ENCODE assay signal across 10 mouse cellular contexts in the genomic region with DNA sequence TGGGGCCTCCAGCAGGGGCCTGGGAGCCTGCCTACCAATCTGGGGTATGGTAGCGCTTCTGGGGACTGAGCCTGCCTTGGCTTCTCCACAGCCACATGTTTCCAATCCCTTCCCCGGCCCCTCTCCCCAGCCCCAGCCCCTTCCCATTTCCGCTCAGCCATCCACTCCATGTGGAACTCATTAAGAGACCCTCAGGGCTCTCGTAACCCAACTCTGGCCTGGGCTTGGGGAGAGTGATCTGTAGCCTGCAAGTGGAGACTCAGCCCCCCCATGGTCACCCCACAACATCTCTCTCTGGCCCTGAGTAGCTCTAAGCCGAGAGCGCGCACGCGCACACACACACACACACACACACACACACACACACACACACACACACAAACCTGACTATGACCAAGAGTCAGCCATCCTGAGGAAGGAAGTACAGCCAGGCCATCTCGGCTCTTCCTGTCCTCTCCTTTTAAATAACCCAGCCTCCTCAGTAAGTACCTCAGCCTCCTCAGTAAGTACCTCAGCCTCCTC. TPM values are rescaled to one million over a fixed set of nuclear protein-coding genes. Genes with fewer than 3 reads are reported as not detected.
DNase-seq lines count a peak whose midpoint lies in the region; ATAC-seq and TF ChIP-seq lines count a peak whose summit lies in the region.
"Had no signal": no experiment of that assay in that cellular context is flagged by ENCODE, and none has a peak within 500 bp of the region (broad histone marks: within the 10 kb centered on the region; RNA-seq: fewer than 3 reads in every experiment).

No protein-coding gene starts in this region.

- H3K4me2 ChIP-seq in heart, embryonic 15.5 days, result no peak overlapping the region
- peak overlapping the region; percentile 13 for H3K4me2 ChIP-seq in embryonic facial prominence, embryonic 15.5 days (replicated peaks)

- intact Hi-C loops in heart, postnatal 36 days (cut with DNase I), result no loop called here
- intact Hi-C loops in left cerebral cortex, postnatal 10 days (cut with DNase I), result no loop called here

- no peaks in the 10 kb centered on the region for H3K36me3 ChIP-seq in heart, embryonic 15.5 days
- no peaks in the 10 kb centered on the region for H3K36me3 ChIP-seq in embryonic facial prominence, embryonic 15.5 days
- H3K36me3 ChIP-seq in liver, adult 2 months (ENCODE audit: control insufficient read depth, insufficient read depth, low read length), result no peaks in the 10 kb centered on the region

- no peak for TF ChIP-seq POLR2A in brain, embryonic 14.5 days (IDR thresholded peaks at IDR 0.05; ENCODE audit: borderline replicate concordance, extremely low read depth, insufficient read depth, insufficient read length, poor library complexity, severe bottlenecking)
- TF ChIP-seq POLR2A in liver, adult 2 months (IDR thresholded peaks at IDR 0.05; ENCODE audit: extremely low read depth, insufficient read depth, low read length), result no peak

- peaks cover 23% of the 10 kb centered on the region for H3K4me1 ChIP-seq in heart, embryonic 15.5 days (replicated peaks)
- peaks cover 85% of the 10 kb centered on the region for H3K4me1 ChIP-seq in embryonic facial prominence, embryonic 15.5 days
- H3K4me1 ChIP-seq in liver, adult 2 months (ENCODE audit: control insufficient read depth, insufficient read depth, low read length), result 0 out of 2 replicates have a peak, but pooled peaks cover 2% of the 10 kb centered on the region

- H3K4me3 ChIP-seq in heart, embryonic 15.5 days, result no peak overlapping the region
- no peak overlapping the region for H3K4me3 ChIP-seq in embryonic facial prominence, embryonic 15.5 days (replicated peaks)
- H3K4me3 ChIP-seq in liver, adult 2 months (ENCODE audit: insufficient read depth, low read depth, low read length), result no peak overlapping the region

- ATAC-seq in heart, embryonic 15.5 days (replicated peaks; ENCODE audit: insufficient number of reproducible peaks, insufficient read depth, low FRiP score, low read depth), result peak; percentile 11; the same call in 1 of the 2 replicates
- peak; percentile 89 for ATAC-seq in embryonic facial prominence, embryonic 15.5 days (ENCODE audit: insufficient number of reproducible peaks, low FRiP score, low TSS enrichment, low read depth)

- no peaks in the 10 kb centered on the region for H3K79me2 ChIP-seq in liver, adult 2 months (ENCODE audit: control insufficient read depth, insufficient read depth, low read length)

- no peak overlapping the region for H3K9ac ChIP-seq in heart, embryonic 15.5 days
- H3K9ac ChIP-seq in embryonic facial prominence, embryonic 15.5 days, result no peak overlapping the region
- no peak overlapping the region for H3K9ac ChIP-seq in liver, adult 2 months (ENCODE audit: low read depth, low read length)

- H3K9me3 ChIP-seq in heart, embryonic 15.5 days (replicated peaks), result no peaks in the 10 kb centered on the region
- no peaks in the 10 kb centered on the region for H3K9me3 ChIP-seq in embryonic facial prominence, embryonic 15.5 days (replicated peaks)

- H3K27me3 ChIP-seq in heart, embryonic 15.5 days, result no peaks in the 10 kb centered on the region
- no peaks in the 10 kb centered on the region for H3K27me3 ChIP-seq in embryonic facial prominence, embryonic 15.5 days
- no peaks in the 10 kb centered on the region for H3K27me3 ChIP-seq in liver, adult 2 months (ENCODE audit: control insufficient read depth, insufficient read depth, low read length)

- no peak for TF ChIP-seq CTCF in brain, embryonic 14.5 days (IDR thresholded peaks at IDR 0.05; ENCODE audit: borderline replicate concordance, extremely low read depth, insufficient read depth, insufficient read length)
- no peak for TF ChIP-seq CTCF in liver, adult 2 months (IDR thresholded peaks at IDR 0.05; ENCODE audit: low read depth, low read length)

- peak overlapping the region; percentile 42; the same call in 1 of the 2 replicates for H3K27ac ChIP-seq in heart, embryonic 15.5 days
- H3K27ac ChIP-seq in embryonic facial prominence, embryonic 15.5 days (replicated peaks), result peak overlapping the region; percentile 91
- no peak overlapping the region for H3K27ac ChIP-seq in liver, adult 2 months (replicated peaks; ENCODE audit: insufficient read depth, low read depth, low read length)

- no peak for DNase-seq in heart, postnatal 36 days
- peak; percentile 27 for DNase-seq in brain, embryonic 14.5 days (ENCODE audit: low read depth)
- peak; percentile 13 for DNase-seq in liver, adult 2 months (ENCODE audit: extremely low read depth, low read depth, low spot score)
- no peak for DNase-seq in left cerebral cortex, postnatal 10 days (ENCODE audit: extremely low spot score in 1 of 2, low spot score in 2 of 2)
- no peak for DNase-seq in cerebellum, adult 9-10 months
- no peak for DNase-seq in cerebellum, adult 18-20 months
- DNase-seq: adrenal gland, postnatal 10 days; thymus, postnatal 4 days had no signal

- 66% methylated on average over 10 of the region's 10 CpGs for WGBS in heart, embryonic 15.5 days
- 31% methylated on average over 10 of the region's 10 CpGs for WGBS in embryonic facial prominence, embryonic 15.5 days
- WGBS in liver, adult 2 months, result 83% methylated on average over 10 of the region's 10 CpGs

RNA-seq across cellular contexts. Expression of a gene that starts 12.0 kb away (rescaled TPM):
- polyA plus RNA-seq in heart, embryonic 15.5 days (2015; fragmentation: Nextera tagmentation; extraction: Ambion mirVana), result 8.9 and 13.8 TPM in 2 replicates
- total RNA-seq in heart, postnatal 36 days (2021), result 10 to 100 TPM; 56.6 to 56.8 TPM
- polyA plus RNA-seq in brain, embryonic 14.5 days (2012; rRNA removed), result 41.5 and 50.3 TPM in 2 replicates
- polyA plus RNA-seq in embryonic facial prominence, embryonic 15.5 days (2015; fragmentation: Nextera tagmentation; extraction: Ambion mirVana), result 42.3 and 44.2 TPM in 2 replicates
- 1.8 and 2.5 TPM in 2 replicates for total RNA-seq in liver, adult 2 months (2014; rRNA removed)
- polyA plus RNA-seq in liver, adult 2 months (2012; rRNA removed), result 7.7 and 10.1 TPM in 2 replicates
- 10 to 100 TPM; 80.7 to 82.0 TPM for total RNA-seq in left cerebral cortex, postnatal 10 days (2021)

Comparison
In these comparisons a context has a peak if more than half of its experiments do, and no peak if none do; other contexts are left out.
1. DNase-seq: peak in brain, embryonic 14.5 days (single experiment) and liver, adult 2 months (single experiment); none in heart, postnatal 36 days (0 of 2), left cerebral cortex, postnatal 10 days (0 of 2), cerebellum, adult 9-10 months (single experiment) and cerebellum, adult 18-20 months (0 of 2).